Mouse (Mus musculus) stomach, postnatal 0 days (tissue): Measurements from ENCODE around the gene Nploc4.

Experiments
- CTCF ChIP-seq: IDR thresholded peaks from 2 replicates; pipeline ENCODE4 v1.5.1; 2016; ENCODE audit warnings: antibody characterized with exemption, low read depth, mild to moderate bottlenecking, moderate library complexity
- EP300 ChIP-seq: optimal IDR thresholded peaks from 2 replicates; pipeline ENCODE3; 2016; ENCODE audit warnings: antibody characterized with exemption

DNA sequence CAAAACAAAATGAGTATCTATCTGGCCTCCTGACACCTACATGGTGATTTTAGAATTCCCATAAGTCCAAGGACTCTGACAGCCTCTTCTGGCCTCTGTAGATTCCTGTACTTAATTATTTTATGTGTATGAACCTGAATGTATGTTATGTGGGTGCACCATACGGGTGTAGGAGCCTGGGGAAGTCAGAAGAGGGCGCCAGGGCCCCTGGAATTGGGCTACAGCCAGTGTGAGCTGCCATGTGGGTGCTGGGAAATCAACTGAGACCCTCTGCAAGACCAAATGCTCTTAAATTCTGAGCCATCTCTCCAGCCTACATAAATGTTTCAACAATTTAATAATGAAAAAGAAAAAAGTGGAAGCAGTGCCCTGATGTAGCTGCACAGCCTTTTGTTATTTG, 100.1 kb downstream of the Nploc4 start:
- TF ChIP-seq CTCF: no peak
- no peak for TF ChIP-seq EP300
